Mouse (Mus musculus): ENCODE data around the gene Tiam1.

GRCm38 (mm10) chr16:90125318-90126314 lies 18.0 kb downstream of the Tiam1 start:
- no peak for TF ChIP-seq POLR2AphosphoS5 (IDR thresholded peaks at IDR 0.05; ENCODE audit: insufficient replicate concordance, low read depth, low read length)
- no peak for TF ChIP-seq CTCF (IDR thresholded peaks at IDR 0.05; ENCODE audit: low read depth, low read length)
- TF ChIP-seq GATA1 (IDR thresholded peaks at IDR 0.05; ENCODE audit: borderline replicate concordance, low read length), result no peak
- no peak for TF ChIP-seq TAL1 (conservative IDR thresholded peaks at IDR 0.05; ENCODE audit: low read depth, low read length)
